Mouse (Mus musculus) spleen, adult 2 months (tissue): ENCODE data around the gene Szrd1.

Source experiments
- CTCF ChIP-seq: fragments of 200-500 bp; IDR thresholded peaks from 2 replicates; pipeline ENCODE4 v1.5.1; 2011; ENCODE audit warnings: mild to moderate bottlenecking, inconsistent platforms; ENCODE audit not compliant: insufficient read depth, insufficient read length, insufficient replicate concordance; ENCODE audit errors: extremely low read depth
- POLR2A ChIP-seq: fragments of 200-500 bp; IDR thresholded peaks from 2 replicates; pipeline ENCODE4 v1.6.1; 2011; ENCODE audit warnings: low read depth, low read length, inconsistent platforms

- TF ChIP-seq POLR2A: no peak
- no peak for TF ChIP-seq CTCF
Observed at GRCm38 (mm10) chr4:141131531-141132061, 8.0 kb downstream of the Szrd1 start.
